8 mouse cellular contexts compared by ENCODE assay signal in the genomic region with DNA sequence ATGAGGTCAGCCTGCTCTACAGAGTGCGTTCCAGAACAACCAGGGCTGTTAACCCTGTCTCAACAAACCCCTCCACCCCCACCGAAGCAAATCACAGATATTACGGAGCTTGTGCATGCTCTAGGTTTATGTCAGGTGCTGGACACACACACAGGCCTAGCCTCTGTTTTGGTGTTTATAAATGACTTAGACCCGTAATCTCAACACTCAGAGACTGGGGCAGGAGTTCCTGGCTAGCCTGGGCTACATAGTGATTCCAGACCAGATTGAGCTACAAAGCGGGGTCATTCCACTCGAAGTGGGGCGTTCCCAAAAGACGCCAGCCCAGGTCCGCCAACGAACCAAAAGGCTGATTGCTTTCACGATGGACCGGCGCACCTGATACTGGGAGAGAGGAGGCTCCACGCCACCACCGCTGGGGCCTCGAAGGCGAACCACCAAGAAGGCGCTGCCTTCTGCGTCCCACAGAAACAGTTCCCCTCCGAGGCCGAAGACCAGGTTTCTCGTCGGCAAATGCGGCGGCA. TPM values are rescaled to one million over a fixed set of nuclear protein-coding genes. Genes with fewer than 3 reads are reported as not detected.
DNase-seq lines count a peak whose midpoint lies in the region; ATAC-seq and TF ChIP-seq lines count a peak whose summit lies in the region.

No protein-coding gene starts in this region.

- H3K4me1 ChIP-seq in heart, embryonic 11.5 days (ENCODE audit: control insufficient read depth, insufficient read depth, low read length): peaks cover 12% of the 10 kb centered on the region
- peaks cover 4 to 49% of the 10 kb centered on the region in 2 experiments; a peak in 3 of 4 replicates for H3K4me1 ChIP-seq in CH12.LX (ENCODE audit: control insufficient read depth in 1 of 2, insufficient read depth in 2 of 2)
- peaks cover 11% of the 10 kb centered on the region for H3K4me1 ChIP-seq in embryonic facial prominence, embryonic 12.5 days
- H3K4me1 ChIP-seq in intestine, embryonic 16.5 days (ENCODE audit: control insufficient read depth, insufficient read depth, low read length): peaks cover 4% of the 10 kb centered on the region
- no peaks in the 10 kb centered on the region; the same call in 1 of the 2 replicates for H3K4me1 ChIP-seq in midbrain, postnatal 0 days (ENCODE audit: insufficient read depth, low read length)

- no peaks in the 10 kb centered on the region for H3K27me3 ChIP-seq in heart, embryonic 11.5 days (ENCODE audit: control insufficient read depth, insufficient read depth, low read length)
- H3K27me3 ChIP-seq in CH12.LX (replicated peaks): no peaks in the 10 kb centered on the region
- H3K27me3 ChIP-seq in embryonic facial prominence, embryonic 12.5 days: no peaks in the 10 kb centered on the region
- no peaks in the 10 kb centered on the region for H3K27me3 ChIP-seq in intestine, embryonic 16.5 days (replicated peaks; ENCODE audit: control insufficient read depth, insufficient read depth, low read length)
- H3K27me3 ChIP-seq in midbrain, postnatal 0 days (ENCODE audit: insufficient read depth, low read length): no peaks in the 10 kb centered on the region

- ATAC-seq in heart, embryonic 11.5 days (replicated peaks; ENCODE audit: insufficient number of reproducible peaks, low FRiP score, low TSS enrichment): no peak
- no peak for ATAC-seq in embryonic facial prominence, embryonic 12.5 days (ENCODE audit: insufficient number of reproducible peaks, insufficient read depth, low FRiP score, low TSS enrichment)
- peak; percentile 28 for ATAC-seq in intestine, embryonic 16.5 days
- peak; percentile 18; the same call in 1 of the 2 replicates for ATAC-seq in midbrain, postnatal 0 days (ENCODE audit: low FRiP score)
- ATAC-seq in megakaryocyte progenitor cell, adult 5-6 weeks (replicated peaks; ENCODE audit: poor library complexity): no peak

- intact Hi-C loops in heart, postnatal 25 days (cut with DNase I): no loop called here

- peak overlapping the region; percentile 92 for H3K9ac ChIP-seq in heart, embryonic 11.5 days (ENCODE audit: low read depth, low read length)
- H3K9ac ChIP-seq in CH12.LX (ENCODE audit: insufficient read depth, low read depth): peak overlapping the region; percentile 83
- peak overlapping the region; percentile 91 for H3K9ac ChIP-seq in embryonic facial prominence, embryonic 12.5 days
- peak overlapping the region; percentile 95 for H3K9ac ChIP-seq in intestine, embryonic 16.5 days (ENCODE audit: low read depth, low read length)
- H3K9ac ChIP-seq in midbrain, postnatal 0 days (replicated peaks; ENCODE audit: low read length, poor library complexity, severe bottlenecking): peak overlapping the region; percentile 93

- DNase-seq in heart, postnatal 25 days (ENCODE audit: low spot score): no peak
- peak; percentile 37 for DNase-seq in CH12.LX (ENCODE audit: extremely low read depth)
- peak; percentile 32 for DNase-seq in midbrain, postnatal 0 days (ENCODE audit: low spot score)
- no peak for DNase-seq in retina, embryonic 14.5 days (ENCODE audit: low spot score)

- H3K79me2 ChIP-seq in CH12.LX (replicated peaks; ENCODE audit: control insufficient read depth, extremely low read depth, insufficient read depth, poor library complexity, severe bottlenecking): peaks cover 26% of the 10 kb centered on the region

- dilution Hi-C loops in CH12.LX (cut with MboI; ENCODE audit: extremely low pct_ligation_motif_present, extremely low pct_unique_long_range_greater_than_20kb, low sequenced_read_pairs): no loop called here

- TF ChIP-seq POLR2A in CH12.LX (IDR thresholded peaks at IDR 0.05; ENCODE audit: low read depth, low read length): no peak

- H3K4me3 ChIP-seq in heart, embryonic 11.5 days (ENCODE audit: low read depth, low read length): peak overlapping the region; percentile 96
- H3K4me3 ChIP-seq in CH12.LX (replicated peaks in 1 of 3; ENCODE audit: low read depth in 2 of 3, low read length in 2 of 3, poor library complexity in 1 of 3): peak overlapping the region; percentile 79 to 96 (median 90)
- peak overlapping the region; percentile 92 for H3K4me3 ChIP-seq in embryonic facial prominence, embryonic 12.5 days
- H3K4me3 ChIP-seq in intestine, embryonic 16.5 days (ENCODE audit: low read length): peak overlapping the region; percentile 92
- peak overlapping the region; percentile 96 for H3K4me3 ChIP-seq in midbrain, postnatal 0 days (ENCODE audit: low read depth, low read length)

- H3K27ac ChIP-seq in heart, embryonic 11.5 days (ENCODE audit: low read depth, low read length): peak overlapping the region; percentile 88
- peak overlapping the region; percentile 64 for H3K27ac ChIP-seq in CH12.LX (ENCODE audit: insufficient read depth, low read depth)
- peak overlapping the region; percentile 92 for H3K27ac ChIP-seq in embryonic facial prominence, embryonic 12.5 days
- H3K27ac ChIP-seq in intestine, embryonic 16.5 days (ENCODE audit: low read length): peak overlapping the region; percentile 89
- peak overlapping the region; percentile 91 for H3K27ac ChIP-seq in midbrain, postnatal 0 days (ENCODE audit: low read depth, low read length)

- TF ChIP-seq EP300 in CH12.LX (IDR thresholded peaks at IDR 0.05; ENCODE audit: low read length): no peak

- no peaks in the 10 kb centered on the region for H3K9me3 ChIP-seq in heart, embryonic 11.5 days (replicated peaks; ENCODE audit: control insufficient read depth, low read length)
- H3K9me3 ChIP-seq in CH12.LX (replicated peaks; ENCODE audit: low read length): peaks cover 3% of the 10 kb centered on the region
- H3K9me3 ChIP-seq in embryonic facial prominence, embryonic 12.5 days: no peaks in the 10 kb centered on the region
- H3K9me3 ChIP-seq in intestine, embryonic 16.5 days (ENCODE audit: control insufficient read depth, low read length): no peaks in the 10 kb centered on the region
- H3K9me3 ChIP-seq in midbrain, postnatal 0 days (ENCODE audit: low read length): no peaks in the 10 kb centered on the region

- TF ChIP-seq RAD21 in CH12.LX (IDR thresholded peaks at IDR 0.05; ENCODE audit: low read depth, low read length): no peak

- no peak for TF ChIP-seq CTCF in CH12.LX (conservative IDR thresholded peaks at IDR 0.05 in 1 of 2, IDR thresholded peaks at IDR 0.05 in 1 of 2; ENCODE audit: low read depth in 2 of 2, low read length in 2 of 2)
- TF ChIP-seq CTCF in midbrain, postnatal 0 days (IDR thresholded peaks at IDR 0.05): no peak

- 1% methylated on average over 25 of the region's 25 CpGs for WGBS in heart, embryonic 11.5 days (ENCODE audit: insufficient replicate concordance)
- WGBS in embryonic facial prominence, embryonic 12.5 days: under 1% methylated on average over 25 of the region's 25 CpGs
- WGBS in intestine, embryonic 16.5 days: under 1% methylated on average over 25 of the region's 25 CpGs
- under 1% methylated on average over 25 of the region's 25 CpGs for WGBS in midbrain, postnatal 0 days

- in situ Hi-C loops in CH12.LX (cut with MboI; ENCODE audit: low pct_ligation_motif_present, low pct_unique_long_range_greater_than_20kb, low sequenced_read_pairs): no loop called here

- peak overlapping the region; percentile 85 for H3K4me2 ChIP-seq in heart, embryonic 11.5 days
- H3K4me2 ChIP-seq in CH12.LX (ENCODE audit: insufficient read depth, low read depth, poor library complexity, severe bottlenecking): peak overlapping the region; percentile 83
- peak overlapping the region; percentile 83 for H3K4me2 ChIP-seq in embryonic facial prominence, embryonic 12.5 days (replicated peaks)
- peak overlapping the region; percentile 84 for H3K4me2 ChIP-seq in intestine, embryonic 16.5 days (ENCODE audit: low read depth, low read length)
- peak overlapping the region; percentile 73 for H3K4me2 ChIP-seq in midbrain, postnatal 0 days (ENCODE audit: low read depth, low read length, poor library complexity, severe bottlenecking)

- peaks cover 10% of the 10 kb centered on the region; the same call in 1 of the 2 replicates for H3K36me3 ChIP-seq in heart, embryonic 11.5 days (ENCODE audit: control insufficient read depth, insufficient read depth, low read length)
- H3K36me3 ChIP-seq in CH12.LX (replicated peaks in 1 of 2; ENCODE audit: control insufficient read depth in 1 of 2, insufficient read depth in 1 of 2, low read length in 1 of 2): peaks cover 35 to 55% of the 10 kb centered on the region in 2 experiments
- peaks cover 36% of the 10 kb centered on the region for H3K36me3 ChIP-seq in embryonic facial prominence, embryonic 12.5 days
- H3K36me3 ChIP-seq in intestine, embryonic 16.5 days (ENCODE audit: control insufficient read depth, insufficient read depth, low read length): peaks cover 9% of the 10 kb centered on the region; the same call in 1 of the 2 replicates
- peaks cover 24% of the 10 kb centered on the region for H3K36me3 ChIP-seq in midbrain, postnatal 0 days (ENCODE audit: insufficient read depth, low read length)

RNA-seq across cellular contexts. Expression of a gene that starts 0.4 kb away (rescaled TPM):
- 129 and 145 TPM in 2 replicates for polyA plus RNA-seq in heart, embryonic 11.5 days (2014; fragmentation: Nextera tagmentation; extraction: Ambion mirVana)
- 10 to 100 TPM; 47.0 TPM for total RNA-seq in heart, postnatal 25 days (2021)
- total RNA-seq in CH12.LX (2012; rRNA removed): 125 and 132 TPM in 2 replicates
- total RNA-seq in CH12.LX (2014; rRNA removed): 208 and 220 TPM in 2 replicates
- polyA plus RNA-seq in CH12.LX (2012; ENCODE audit: insufficient read length, low read depth): 171 and 193 TPM in 2 replicates
- 134 TPM in 2 replicates for polyA plus RNA-seq in embryonic facial prominence, embryonic 12.5 days (2016; fragmentation: Nextera tagmentation; extraction: Ambion mirVana)
- polyA plus RNA-seq in intestine, embryonic 16.5 days (2015; fragmentation: Nextera tagmentation; extraction: Ambion mirVana): 86.4 and 92.2 TPM in 2 replicates
- total RNA-seq in midbrain, postnatal 0 days (2014; rRNA removed): 63.8 and 98.6 TPM in 2 replicates
- polyA plus RNA-seq in midbrain, postnatal 0 days (2015; fragmentation: Nextera tagmentation; extraction: Ambion mirVana): 98.2 and 104 TPM in 2 replicates
- 138 and 143 TPM in 2 replicates for total RNA-seq in megakaryocyte progenitor cell, adult 5-6 weeks (2015)
- total RNA-seq in megakaryocyte progenitor cell, adult 5-6 weeks (2017): 135 and 164 TPM in 2 replicates

RNA-seq across cellular contexts. Expression of a gene that starts 0.7 kb away (rescaled TPM):
- polyA plus RNA-seq in heart, embryonic 11.5 days (2014; fragmentation: Nextera tagmentation; extraction: Ambion mirVana): 54.4 and 58.6 TPM in 2 replicates
- 10 to 100 TPM; 15.2 to 15.7 TPM for total RNA-seq in heart, postnatal 25 days (2021)
- total RNA-seq in CH12.LX (2012; rRNA removed) (72.7 and 80.6 TPM in 2 replicates), CH12.LX (2014; rRNA removed) (64.6 and 69.8 TPM in 2 replicates)
- polyA plus RNA-seq in CH12.LX (2012; ENCODE audit: insufficient read length, low read depth): 50.0 and 54.1 TPM in 2 replicates
- 71.3 and 73.8 TPM in 2 replicates for polyA plus RNA-seq in embryonic facial prominence, embryonic 12.5 days (2016; fragmentation: Nextera tagmentation; extraction: Ambion mirVana)
- polyA plus RNA-seq in intestine, embryonic 16.5 days (2015; fragmentation: Nextera tagmentation; extraction: Ambion mirVana): 59.1 and 61.5 TPM in 2 replicates
- 20.1 and 25.6 TPM in 2 replicates for total RNA-seq in midbrain, postnatal 0 days (2014; rRNA removed)
- 60.6 and 68.3 TPM in 2 replicates for polyA plus RNA-seq in midbrain, postnatal 0 days (2015; fragmentation: Nextera tagmentation; extraction: Ambion mirVana)
- total RNA-seq in megakaryocyte progenitor cell, adult 5-6 weeks (2015): 41.2 and 68.1 TPM in 2 replicates
- total RNA-seq in megakaryocyte progenitor cell, adult 5-6 weeks (2017): 25.3 and 48.4 TPM in 2 replicates

RNA-seq across cellular contexts. Expression of a gene that starts 13.5 kb away (rescaled TPM):
- 270 and 274 TPM in 2 replicates for polyA plus RNA-seq in heart, embryonic 11.5 days (2014; fragmentation: Nextera tagmentation; extraction: Ambion mirVana)
- total RNA-seq in heart, postnatal 25 days (2021): 100 to 1,000 TPM; 218 to 234 TPM
- total RNA-seq in CH12.LX (2012; rRNA removed) (150 and 190 TPM in 2 replicates), CH12.LX (2014; rRNA removed) (298 and 320 TPM in 2 replicates)
- 903 and 917 TPM in 2 replicates for polyA plus RNA-seq in CH12.LX (2012; ENCODE audit: insufficient read length, low read depth)
- 254 and 255 TPM in 2 replicates for polyA plus RNA-seq in embryonic facial prominence, embryonic 12.5 days (2016; fragmentation: Nextera tagmentation; extraction: Ambion mirVana)
- polyA plus RNA-seq in intestine, embryonic 16.5 days (2015; fragmentation: Nextera tagmentation; extraction: Ambion mirVana): 331 and 372 TPM in 2 replicates
- 21.9 and 33.2 TPM in 2 replicates for total RNA-seq in midbrain, postnatal 0 days (2014; rRNA removed)
- polyA plus RNA-seq in midbrain, postnatal 0 days (2015; fragmentation: Nextera tagmentation; extraction: Ambion mirVana): 189 and 194 TPM in 2 replicates
- total RNA-seq in megakaryocyte progenitor cell, adult 5-6 weeks (2015): 642 and 695 TPM in 2 replicates
- total RNA-seq in megakaryocyte progenitor cell, adult 5-6 weeks (2017): 113 and 117 TPM in 2 replicates

RNA-seq across cellular contexts. Expression of a gene that starts 34.9 kb away (rescaled TPM):
- polyA plus RNA-seq in heart, embryonic 11.5 days (2014; fragmentation: Nextera tagmentation; extraction: Ambion mirVana): 15.6 and 20.5 TPM in 2 replicates
- 1 to 10 TPM; 8.1 to 9.3 TPM for total RNA-seq in heart, postnatal 25 days (2021)
- total RNA-seq in CH12.LX (2012; rRNA removed): 34.4 and 45.8 TPM in 2 replicates
- 43.0 and 45.6 TPM in 2 replicates for total RNA-seq in CH12.LX (2014; rRNA removed)
- 55.4 and 55.9 TPM in 2 replicates for polyA plus RNA-seq in CH12.LX (2012; ENCODE audit: insufficient read length, low read depth)
- 27.2 TPM in 2 replicates for polyA plus RNA-seq in embryonic facial prominence, embryonic 12.5 days (2016; fragmentation: Nextera tagmentation; extraction: Ambion mirVana)
- polyA plus RNA-seq in intestine, embryonic 16.5 days (2015; fragmentation: Nextera tagmentation; extraction: Ambion mirVana): 12.2 and 13.9 TPM in 2 replicates
- 24.0 and 30.0 TPM in 2 replicates for total RNA-seq in midbrain, postnatal 0 days (2014; rRNA removed)
- 8.6 and 10.1 TPM in 2 replicates for polyA plus RNA-seq in midbrain, postnatal 0 days (2015; fragmentation: Nextera tagmentation; extraction: Ambion mirVana)
- total RNA-seq in megakaryocyte progenitor cell, adult 5-6 weeks (2015): 19.3 and 23.5 TPM in 2 replicates
- total RNA-seq in megakaryocyte progenitor cell, adult 5-6 weeks (2017): 28.4 and 41.3 TPM in 2 replicates

RNA-seq across cellular contexts. Expression of a gene that starts 50.1 kb away (rescaled TPM):
- polyA plus RNA-seq in heart, embryonic 11.5 days (2014; fragmentation: Nextera tagmentation; extraction: Ambion mirVana): 27.4 and 28.0 TPM in 2 replicates
- total RNA-seq in heart, postnatal 25 days (2021): 1 to 10 TPM; 6.2 to 7.1 TPM
- total RNA-seq in CH12.LX (2012; rRNA removed) (23.4 and 32.7 TPM in 2 replicates), CH12.LX (2014; rRNA removed) (36.3 and 38.1 TPM in 2 replicates)
- polyA plus RNA-seq in CH12.LX (2012; ENCODE audit: insufficient read length, low read depth): 35.6 and 37.9 TPM in 2 replicates
- polyA plus RNA-seq in embryonic facial prominence, embryonic 12.5 days (2016; fragmentation: Nextera tagmentation; extraction: Ambion mirVana): 57.5 and 58.0 TPM in 2 replicates
- 27.9 and 35.2 TPM in 2 replicates for polyA plus RNA-seq in intestine, embryonic 16.5 days (2015; fragmentation: Nextera tagmentation; extraction: Ambion mirVana)
- total RNA-seq in midbrain, postnatal 0 days (2014; rRNA removed): 7.6 and 11.3 TPM in 2 replicates
- polyA plus RNA-seq in midbrain, postnatal 0 days (2015; fragmentation: Nextera tagmentation; extraction: Ambion mirVana): 12.7 and 13.1 TPM in 2 replicates
- 26.4 and 30.6 TPM in 2 replicates for total RNA-seq in megakaryocyte progenitor cell, adult 5-6 weeks (2015)
- 32.4 and 40.0 TPM in 2 replicates for total RNA-seq in megakaryocyte progenitor cell, adult 5-6 weeks (2017)

Comparison
In these comparisons a context has a peak if more than half of its experiments do, and no peak if none do; other contexts are left out.
1. ATAC-seq: peak in intestine, embryonic 16.5 days (single experiment) and midbrain, postnatal 0 days (single experiment); none in heart, embryonic 11.5 days (single experiment), embryonic facial prominence, embryonic 12.5 days (single experiment) and megakaryocyte progenitor cell, adult 5-6 weeks (single experiment).
2. DNase-seq: peak in CH12.LX (single experiment) and midbrain, postnatal 0 days (single experiment); none in heart, postnatal 25 days (single experiment) and retina, embryonic 14.5 days (single experiment).
3. Peak in every context shown above with its lines, with median percentiles within 50 percentile points of each other: H3K27ac ChIP-seq, H3K4me2 ChIP-seq, H3K4me3 ChIP-seq and H3K9ac ChIP-seq.